Mouse (Mus musculus): Measurements from ENCODE around the gene Asic5. TPM values are rescaled to one million over a fixed set of nuclear protein-coding genes. Genes with fewer than 3 reads are reported as not detected.

Asic5 gene
- polyA plus RNA-seq, 1 experiment from 2014 or later = not detected

GRCm38 (mm10) chr3:81987628-81988027 lies 5.5 kb downstream of the Asic5 start:
- ATAC-seq (ENCODE audit: insufficient number of reproducible peaks, low FRiP score, low TSS enrichment, low read depth) = no peak
- DNase-seq (ENCODE audit: low spot score) = no peak
- Histone ChIP-seq H3K4me2 (ENCODE audit: low read depth, severe bottlenecking) (no peak overlapping the region), H3K9me3 (ENCODE audit: control insufficient read depth, low read length) (no peaks in the 10 kb centered on the region), H3K27me3 (ENCODE audit: control insufficient read depth, insufficient read depth, low read length) (no peaks in the 10 kb centered on the region), H3K27ac (replicated peaks; ENCODE audit: low read depth, low read length) (no peak overlapping the region), H3K4me1 (ENCODE audit: control insufficient read depth, insufficient read depth, low read length) (no peaks in the 10 kb centered on the region), H3K4me3 (ENCODE audit: low read depth, low read length) (no peak overlapping the region), H3K36me3 (ENCODE audit: control insufficient read depth, insufficient read depth, low read length) (no peaks in the 10 kb centered on the region), H3K9ac (ENCODE audit: low read length) (no peak overlapping the region)
- 94% methylated on average over 3 of the region's 3 CpGs for WGBS

GRCm38 (mm10) chr3:81989692-81990141 lies 7.6 kb downstream of the Asic5 start:
- 39% methylated on average over 2 of the region's 2 CpGs for WGBS
- Histone ChIP-seq H3K27ac (replicated peaks; ENCODE audit: low read depth, low read length) (no peak overlapping the region), H3K4me3 (ENCODE audit: low read depth, low read length) (no peak overlapping the region), H3K9me3 (ENCODE audit: control insufficient read depth, low read length) (no peaks in the 10 kb centered on the region), H3K4me2 (ENCODE audit: low read depth, severe bottlenecking) (no peak overlapping the region), H3K27me3 (ENCODE audit: control insufficient read depth, insufficient read depth, low read length) (no peaks in the 10 kb centered on the region), H3K36me3 (ENCODE audit: control insufficient read depth, insufficient read depth, low read length) (no peaks in the 10 kb centered on the region), H3K4me1 (ENCODE audit: control insufficient read depth, insufficient read depth, low read length) (no peaks in the 10 kb centered on the region), H3K9ac (ENCODE audit: low read length) (no peak overlapping the region)
- ATAC-seq (ENCODE audit: insufficient number of reproducible peaks, low FRiP score, low TSS enrichment, low read depth) (no peak), DNase-seq (ENCODE audit: low spot score) (no peak)

- ATAC-seq (ENCODE audit: insufficient number of reproducible peaks, low FRiP score, low TSS enrichment, low read depth) (no peak), DNase-seq (ENCODE audit: low spot score) (no peak)
- Histone ChIP-seq H3K27ac (replicated peaks; ENCODE audit: low read depth, low read length) (no peak overlapping the region), H3K4me2 (ENCODE audit: low read depth, severe bottlenecking) (no peak overlapping the region), H3K27me3 (ENCODE audit: control insufficient read depth, insufficient read depth, low read length) (no peaks in the 10 kb centered on the region), H3K9ac (ENCODE audit: low read length) (no peak overlapping the region), H3K4me3 (ENCODE audit: low read depth, low read length) (no peak overlapping the region), H3K36me3 (ENCODE audit: control insufficient read depth, insufficient read depth, low read length) (no peaks in the 10 kb centered on the region), H3K4me1 (ENCODE audit: control insufficient read depth, insufficient read depth, low read length) (no peaks in the 10 kb centered on the region), H3K9me3 (ENCODE audit: control insufficient read depth, low read length) (no peaks in the 10 kb centered on the region)
- WGBS = 68% methylated on average over 3 of the region's 3 CpGs
Observed at GRCm38 (mm10) chr3:81990531-81990930, 8.4 kb downstream of the Asic5 start.

DNA sequence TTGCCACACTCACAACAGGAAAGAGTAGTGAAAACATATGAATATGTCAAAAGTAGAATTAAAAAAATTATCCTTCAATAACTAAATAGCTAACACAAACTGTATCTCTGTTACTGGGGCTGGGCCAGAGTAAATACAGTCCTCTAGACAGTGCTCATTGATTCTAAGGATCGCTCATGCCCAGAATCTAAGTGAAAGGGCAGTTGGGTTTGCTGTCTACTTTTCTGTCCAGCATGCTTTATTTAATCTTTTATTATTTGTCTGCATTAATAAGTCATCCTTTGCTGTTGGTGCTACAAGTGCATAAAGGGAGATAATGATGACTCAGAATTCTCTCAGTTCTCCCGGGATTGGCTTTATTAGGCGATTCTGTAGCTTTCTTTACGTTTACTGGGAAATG lies 13.3 kb downstream of the Asic5 start:
- Histone ChIP-seq H3K4me3 (ENCODE audit: low read depth, low read length) (no peak overlapping the region), H3K36me3 (ENCODE audit: control insufficient read depth, insufficient read depth, low read length) (no peaks in the 10 kb centered on the region), H3K27ac (replicated peaks; ENCODE audit: low read depth, low read length) (no peak overlapping the region), H3K9me3 (ENCODE audit: control insufficient read depth, low read length) (no peaks in the 10 kb centered on the region), H3K4me2 (ENCODE audit: low read depth, severe bottlenecking) (no peak overlapping the region), H3K27me3 (ENCODE audit: control insufficient read depth, insufficient read depth, low read length) (no peaks in the 10 kb centered on the region), H3K9ac (ENCODE audit: low read length) (no peak overlapping the region), H3K4me1 (ENCODE audit: control insufficient read depth, insufficient read depth, low read length) (no peaks in the 10 kb centered on the region)
- WGBS = 45% methylated on average over 4 of the region's 4 CpGs
- ATAC-seq (ENCODE audit: insufficient number of reproducible peaks, low FRiP score, low TSS enrichment, low read depth) (no peak), DNase-seq (ENCODE audit: low spot score) (no peak)

- Histone ChIP-seq H3K4me3 (ENCODE audit: low read depth, low read length) (no peak overlapping the region), H3K36me3 (ENCODE audit: control insufficient read depth, insufficient read depth, low read length) (no peaks in the 10 kb centered on the region), H3K27me3 (ENCODE audit: control insufficient read depth, insufficient read depth, low read length) (no peaks in the 10 kb centered on the region), H3K9me3 (ENCODE audit: control insufficient read depth, low read length) (no peaks in the 10 kb centered on the region), H3K4me1 (ENCODE audit: control insufficient read depth, insufficient read depth, low read length) (no peaks in the 10 kb centered on the region), H3K27ac (replicated peaks; ENCODE audit: low read depth, low read length) (no peak overlapping the region), H3K4me2 (ENCODE audit: low read depth, severe bottlenecking) (no peak overlapping the region), H3K9ac (ENCODE audit: low read length) (no peak overlapping the region)
- 5% methylated on average over 1 of the region's 1 CpGs for WGBS
- ATAC-seq (ENCODE audit: insufficient number of reproducible peaks, low FRiP score, low TSS enrichment, low read depth) (no peak), DNase-seq (ENCODE audit: low spot score) (no peak)
Observed at GRCm38 (mm10) chr3:81995988-81996387, 13.9 kb downstream of the Asic5 start.

DNA sequence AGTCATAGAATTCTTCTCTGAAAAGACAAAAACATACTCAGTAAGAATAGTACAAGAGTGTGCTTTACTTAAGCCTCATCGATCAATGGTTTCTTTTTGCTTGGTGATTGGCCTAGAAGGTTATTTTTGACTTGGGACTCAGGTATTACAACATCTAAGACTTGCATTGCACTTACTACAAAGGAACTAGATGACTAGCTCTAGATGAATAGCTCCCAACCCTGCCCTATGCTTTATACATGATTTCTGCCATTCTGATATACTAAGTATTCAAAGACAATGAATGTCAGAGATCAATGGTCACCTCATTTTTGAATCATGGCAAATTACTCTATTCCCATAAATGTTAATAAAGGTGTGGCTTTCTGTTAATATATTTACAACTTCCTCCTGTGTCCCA lies 24.9 kb downstream of the Asic5 start:
- H3K9me3 ChIP-seq (ENCODE audit: control insufficient read depth, low read length) = no peaks in the 10 kb centered on the region
- no peak overlapping the region for H3K9ac ChIP-seq (ENCODE audit: low read length)
- ATAC-seq (ENCODE audit: insufficient number of reproducible peaks, low FRiP score, low TSS enrichment, low read depth) (no peak), DNase-seq (ENCODE audit: low spot score) (no peak)
- no peaks in the 10 kb centered on the region for H3K36me3 ChIP-seq (ENCODE audit: control insufficient read depth, insufficient read depth, low read length)
- H3K4me3 ChIP-seq (ENCODE audit: low read depth, low read length) = no peak overlapping the region
- no peaks in the 10 kb centered on the region for H3K27me3 ChIP-seq (ENCODE audit: control insufficient read depth, insufficient read depth, low read length)
- H3K4me2 ChIP-seq (ENCODE audit: low read depth, severe bottlenecking) = no peak overlapping the region
- H3K27ac ChIP-seq (replicated peaks; ENCODE audit: low read depth, low read length) = no peak overlapping the region
- 83% methylated on average over 1 of the region's 1 CpGs for WGBS
- no peaks in the 10 kb centered on the region for H3K4me1 ChIP-seq (ENCODE audit: control insufficient read depth, insufficient read depth, low read length)

GRCm38 (mm10) chr3:82014148-82014703 lies 32.1 kb downstream of the Asic5 start:
- ATAC-seq (ENCODE audit: insufficient number of reproducible peaks, low FRiP score, low TSS enrichment, low read depth) = no peak
- no peak overlapping the region for H3K9ac ChIP-seq (ENCODE audit: low read length)
- H3K9me3 ChIP-seq (ENCODE audit: control insufficient read depth, low read length) = no peaks in the 10 kb centered on the region
- no peak overlapping the region for H3K27ac ChIP-seq (replicated peaks; ENCODE audit: low read depth, low read length)
- H3K4me1 ChIP-seq (ENCODE audit: control insufficient read depth, insufficient read depth, low read length) = no peaks in the 10 kb centered on the region
- no peak overlapping the region for H3K4me3 ChIP-seq (ENCODE audit: low read depth, low read length)
- no peak overlapping the region for H3K4me2 ChIP-seq (ENCODE audit: low read depth, severe bottlenecking)
- WGBS = 91% methylated on average over 7 of the region's 7 CpGs
- H3K36me3 ChIP-seq (ENCODE audit: control insufficient read depth, insufficient read depth, low read length) = no peaks in the 10 kb centered on the region
- no peaks in the 10 kb centered on the region for H3K27me3 ChIP-seq (ENCODE audit: control insufficient read depth, insufficient read depth, low read length)
- DNase-seq (ENCODE audit: low spot score) = no peak

DNA sequence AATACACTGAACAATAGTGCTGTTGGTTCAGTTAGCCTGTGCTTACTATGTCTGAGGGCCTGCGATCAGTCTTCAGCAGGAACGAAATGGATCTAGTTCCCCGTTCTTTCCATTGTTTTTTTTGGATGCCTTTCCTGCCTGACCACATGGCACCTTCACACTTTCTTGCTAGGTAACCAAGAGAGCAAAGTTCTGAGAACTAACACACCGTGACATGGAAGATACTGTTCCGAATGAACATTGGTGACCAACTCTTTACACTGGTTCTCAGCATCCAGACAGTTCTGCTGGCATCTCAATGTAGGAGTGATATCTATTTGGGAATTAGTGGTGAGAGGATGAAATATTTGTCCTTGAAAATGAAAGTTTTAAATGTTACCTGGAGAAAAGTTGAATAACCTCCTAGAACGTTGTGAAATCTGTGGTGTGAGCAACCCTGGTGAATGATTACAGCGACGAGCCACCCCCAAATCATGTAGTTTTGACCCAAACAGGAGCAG lies 40.4 kb downstream of the Asic5 start:
- Histone ChIP-seq H3K27ac (replicated peaks; ENCODE audit: low read depth, low read length) (no peak overlapping the region), H3K27me3 (ENCODE audit: control insufficient read depth, insufficient read depth, low read length) (no peaks in the 10 kb centered on the region), H3K4me1 (ENCODE audit: control insufficient read depth, insufficient read depth, low read length) (no peaks in the 10 kb centered on the region), H3K36me3 (ENCODE audit: control insufficient read depth, insufficient read depth, low read length) (no peaks in the 10 kb centered on the region), H3K4me2 (ENCODE audit: low read depth, severe bottlenecking) (no peak overlapping the region), H3K9me3 (ENCODE audit: control insufficient read depth, low read length) (no peaks in the 10 kb centered on the region), H3K4me3 (ENCODE audit: low read depth, low read length) (no peak overlapping the region), H3K9ac (ENCODE audit: low read length) (no peak overlapping the region)
- ATAC-seq (ENCODE audit: insufficient number of reproducible peaks, low FRiP score, low TSS enrichment, low read depth) (no peak), DNase-seq (ENCODE audit: low spot score) (no peak)
- whole genome bisulfite sequencing = 92% methylated on average over 8 of the region's 8 CpGs

GRCm38 (mm10) chr3:82023065-82023464 lies 41.0 kb downstream of the Asic5 start:
- Histone ChIP-seq H3K36me3 (ENCODE audit: control insufficient read depth, insufficient read depth, low read length) (no peaks in the 10 kb centered on the region), H3K4me2 (ENCODE audit: low read depth, severe bottlenecking) (no peak overlapping the region), H3K4me1 (ENCODE audit: control insufficient read depth, insufficient read depth, low read length) (no peaks in the 10 kb centered on the region), H3K4me3 (ENCODE audit: low read depth, low read length) (no peak overlapping the region), H3K27me3 (ENCODE audit: control insufficient read depth, insufficient read depth, low read length) (no peaks in the 10 kb centered on the region), H3K9ac (ENCODE audit: low read length) (no peak overlapping the region), H3K9me3 (ENCODE audit: control insufficient read depth, low read length) (no peaks in the 10 kb centered on the region), H3K27ac (replicated peaks; ENCODE audit: low read depth, low read length) (no peak overlapping the region)
- DNase-seq (ENCODE audit: low spot score) (no peak), ATAC-seq (ENCODE audit: insufficient number of reproducible peaks, low FRiP score, low TSS enrichment, low read depth) (no peak)
- WGBS = 89% methylated on average over 3 of the region's 3 CpGs

Data from limb, embryonic 11.5 days (tissue).